Mouse (Mus musculus) gastrocnemius, postnatal 36 days (tissue): ENCODE results near the gene Lin52. TPM values are rescaled to one million over a fixed set of nuclear protein-coding genes. Genes with fewer than 3 reads are reported as not detected.

ENCODE experiments used
- DNase-seq, 2 experiments: peaks; one replicate each; pipeline ENCODE4 v3.0.0; 2022
- intact Hi-C: fragments of 180-260 bp; cut with DNase I; formaldehyde crosslinking; loops from one replicate; pipeline ENCODE4 v1.15.1; 2025
- total RNA-seq, 2 experiments: library from RNA; stranded (reverse); gene quantifications; 2 replicates each; pipeline ENCODE4 v1.2.3; 2021

Lin52 gene
- total RNA-seq, 2 experiments from 2014 or later = 6.2 to 10.2 TPM

GRCm38 (mm10) chr12:84461416-84461815 lies 10.2 kb downstream of the Lin52 start:
- intact Hi-C loops = no loop called here
- DNase-seq = no peak

- intact Hi-C loops = no loop called here
Observed at GRCm38 (mm10) chr12:84462856-84463255, 11.6 kb downstream of the Lin52 start.

GRCm38 (mm10) chr12:84468701-84469100 lies 17.5 kb downstream of the Lin52 start:
- no peak for DNase-seq
- intact Hi-C loops = no loop called here

More at GRCm38 (mm10) chr12:84462856-84463255, 11.6 kb downstream of the Lin52 start:
- DNase-seq = no peak

- no peak for DNase-seq
- intact Hi-C loops = no loop called here
Observed at GRCm38 (mm10) chr12:84478937-84479336, 27.7 kb downstream of the Lin52 start.

GRCm38 (mm10) chr12:84481251-84481650 lies 30.0 kb downstream of the Lin52 start:
- intact Hi-C loops = no loop called here
- no peak for DNase-seq

- no peak for DNase-seq
- intact Hi-C loops = no loop called here
Observed at GRCm38 (mm10) chr12:84482778-84483585, 31.8 kb downstream of the Lin52 start.

- DNase-seq = peak in 1 of 2 experiments; percentile 4
- intact Hi-C loops = no loop called here
Observed at GRCm38 (mm10) chr12:84487324-84488056, 36.3 kb downstream of the Lin52 start.

- intact Hi-C loops = no loop called here
- DNase-seq = no peak
Observed at GRCm38 (mm10) chr12:84496795-84497194, 45.6 kb downstream of the Lin52 start.

GRCm38 (mm10) chr12:84500528-84501263 lies 49.5 kb downstream of the Lin52 start:
- intact Hi-C loops = no loop called here
- DNase-seq = no peak

- no peak for DNase-seq
- intact Hi-C loops = no loop called here
Observed at GRCm38 (mm10) chr12:84501278-84501677, 50.1 kb downstream of the Lin52 start.

GRCm38 (mm10) chr12:84506856-84507255 lies 55.6 kb downstream of the Lin52 start:
- no peak for DNase-seq
- intact Hi-C loops = no loop called here

- intact Hi-C loops = no loop called here
- DNase-seq = no peak
Observed at GRCm38 (mm10) chr12:84512016-84512415, 60.8 kb downstream of the Lin52 start.

GRCm38 (mm10) chr12:84515486-84515885 lies 64.3 kb downstream of the Lin52 start:
- DNase-seq = no peak
- intact Hi-C loops = no loop called here

GRCm38 (mm10) chr12:84516642-84517041 lies 65.4 kb downstream of the Lin52 start:
- no peak for DNase-seq
- intact Hi-C loops = no loop called here

GRCm38 (mm10) chr12:84518018-84518417 lies 66.8 kb downstream of the Lin52 start:
- no peak for DNase-seq
- intact Hi-C loops = no loop called here

GRCm38 (mm10) chr12:84523728-84524127 lies 72.5 kb downstream of the Lin52 start:
- intact Hi-C loops = no loop called here
- DNase-seq = no peak

GRCm38 (mm10) chr12:84524147-84525050 lies 73.2 kb downstream of the Lin52 start:
- intact Hi-C loops = no loop called here

GRCm38 (mm10) chr12:84525422-84525821 lies 74.2 kb downstream of the Lin52 start:
- no peak for DNase-seq
- intact Hi-C loops = no loop called here

More at GRCm38 (mm10) chr12:84524147-84525050, 73.2 kb downstream of the Lin52 start:
- no peak for DNase-seq

GRCm38 (mm10) chr12:84530426-84530825 lies 79.2 kb downstream of the Lin52 start:
- intact Hi-C loops = no loop called here
- no peak for DNase-seq
